Mouse (Mus musculus): Measurements from ENCODE around the gene Sdc1. TPM values are rescaled to one million over a fixed set of nuclear protein-coding genes. Genes with fewer than 3 reads are reported as not detected.
A peak's percentile ranks its signal among the peaks of the same experiment; 100 is the strongest.

Sdc1 gene
- polyA plus RNA-seq, 1 experiment, result 13.3 TPM

- DNase-seq, result no peak
- WGBS, result 91% methylated on average over 2 of the region's 2 CpGs
Observed at GRCm38 (mm10) chr12:8809086-8809485, 38.0 kb downstream of the Sdc1 start.

GRCm38 (mm10) chr12:8809626-8810025 lies 38.5 kb downstream of the Sdc1 start:
- H3K36me3 ChIP-seq (ENCODE audit: control insufficient read depth, insufficient read depth, low read length), result no peaks in the 10 kb centered on the region
- no peak for DNase-seq
- no peak overlapping the region for H3K4me3 ChIP-seq (ENCODE audit: insufficient read depth, low read depth, low read length)
- TF ChIP-seq POLR2A (IDR thresholded peaks at IDR 0.05; ENCODE audit: low read depth, low read length) (no peak), CTCF (conservative IDR thresholded peaks at IDR 0.05; ENCODE audit: insufficient read depth, insufficient read length, low read depth, low read length) (no peak)
- H3K4me1 ChIP-seq (ENCODE audit: control insufficient read depth, insufficient read depth, low read length), result peaks cover 5% of the 10 kb centered on the region; the same call in 1 of the 2 replicates
- H3K27ac ChIP-seq (ENCODE audit: insufficient read depth, low read depth, low read length), result no peak overlapping the region
- 92% methylated on average over 6 of the region's 6 CpGs for WGBS
- no peaks in the 10 kb centered on the region for H3K27me3 ChIP-seq (replicated peaks; ENCODE audit: control insufficient read depth, insufficient read depth, low read length)

More at GRCm38 (mm10) chr12:8809086-8809485, 38.0 kb downstream of the Sdc1 start:
- TF ChIP-seq CTCF (conservative IDR thresholded peaks at IDR 0.05; ENCODE audit: insufficient read depth, insufficient read length, low read depth, low read length), result no peak
- no peak for TF ChIP-seq POLR2A (IDR thresholded peaks at IDR 0.05; ENCODE audit: low read depth, low read length)
- no peaks in the 10 kb centered on the region for H3K36me3 ChIP-seq (ENCODE audit: control insufficient read depth, insufficient read depth, low read length)
- H3K27ac ChIP-seq (ENCODE audit: insufficient read depth, low read depth, low read length), result no peak overlapping the region
- H3K27me3 ChIP-seq (replicated peaks; ENCODE audit: control insufficient read depth, insufficient read depth, low read length), result no peaks in the 10 kb centered on the region
- no peak overlapping the region for H3K4me3 ChIP-seq (ENCODE audit: insufficient read depth, low read depth, low read length)
- peaks cover 5% of the 10 kb centered on the region; the same call in 1 of the 2 replicates for H3K4me1 ChIP-seq (ENCODE audit: control insufficient read depth, insufficient read depth, low read length)

- DNase-seq, result no peak
- WGBS, result 51% methylated on average over 2 of the region's 2 CpGs
- no peak overlapping the region for H3K4me3 ChIP-seq (ENCODE audit: insufficient read depth, low read depth, low read length)
- H3K4me1 ChIP-seq (ENCODE audit: control insufficient read depth, insufficient read depth, low read length), result peaks cover 5% of the 10 kb centered on the region; the same call in 1 of the 2 replicates
- TF ChIP-seq POLR2A (IDR thresholded peaks at IDR 0.05; ENCODE audit: low read depth, low read length), result no peak
- no peak for TF ChIP-seq CTCF (conservative IDR thresholded peaks at IDR 0.05; ENCODE audit: insufficient read depth, insufficient read length, low read depth, low read length)
- H3K36me3 ChIP-seq (ENCODE audit: control insufficient read depth, insufficient read depth, low read length), result no peaks in the 10 kb centered on the region
- no peaks in the 10 kb centered on the region for H3K27me3 ChIP-seq (replicated peaks; ENCODE audit: control insufficient read depth, insufficient read depth, low read length)
- H3K27ac ChIP-seq (ENCODE audit: insufficient read depth, low read depth, low read length), result peak overlapping the region; percentile 34; the same call in 1 of the 2 replicates
Observed at GRCm38 (mm10) chr12:8810966-8811365, 39.8 kb downstream of the Sdc1 start.

DNA sequence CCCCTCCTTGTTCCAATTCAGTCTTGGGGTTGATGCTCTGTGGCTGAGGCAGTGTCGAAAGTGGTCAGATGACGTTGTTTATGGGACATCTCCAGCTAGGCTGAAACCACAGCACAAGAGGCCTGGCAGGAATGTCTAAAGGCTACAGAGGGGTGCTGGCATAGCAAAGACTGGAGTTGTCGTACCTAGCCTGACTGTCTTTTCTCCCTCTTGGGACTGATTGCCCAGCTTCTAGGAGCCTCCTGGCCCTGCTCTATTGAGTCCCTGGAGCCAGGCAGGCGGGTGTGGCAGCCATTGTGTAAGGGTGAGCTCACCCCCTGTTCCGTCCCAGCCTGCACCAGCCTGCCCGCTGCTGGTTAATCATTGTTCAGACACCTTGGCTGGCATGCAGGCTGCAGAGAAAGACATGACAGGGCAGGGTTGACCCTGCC lies 40.3 kb downstream of the Sdc1 start:
- 0 out of 2 replicates have a peak, but pooled peaks have one; percentile 4 for TF ChIP-seq CTCF (conservative IDR thresholded peaks at IDR 0.05; ENCODE audit: insufficient read depth, insufficient read length, low read depth, low read length)
- TF ChIP-seq POLR2A (IDR thresholded peaks at IDR 0.05; ENCODE audit: low read depth, low read length), result no peak
- WGBS, result 17% methylated on average over 6 of the region's 6 CpGs
- Histone ChIP-seq H3K4me3 (ENCODE audit: insufficient read depth, low read depth, low read length) (no peak overlapping the region), H3K4me1 (ENCODE audit: control insufficient read depth, insufficient read depth, low read length) (peaks cover 5% of the 10 kb centered on the region; the same call in 1 of the 2 replicates), H3K36me3 (ENCODE audit: control insufficient read depth, insufficient read depth, low read length) (no peaks in the 10 kb centered on the region), H3K27ac (ENCODE audit: insufficient read depth, low read depth, low read length) (peak overlapping the region; percentile 43), H3K27me3 (replicated peaks; ENCODE audit: control insufficient read depth, insufficient read depth, low read length) (no peaks in the 10 kb centered on the region)
- DNase-seq, result peak; percentile 93

DNA sequence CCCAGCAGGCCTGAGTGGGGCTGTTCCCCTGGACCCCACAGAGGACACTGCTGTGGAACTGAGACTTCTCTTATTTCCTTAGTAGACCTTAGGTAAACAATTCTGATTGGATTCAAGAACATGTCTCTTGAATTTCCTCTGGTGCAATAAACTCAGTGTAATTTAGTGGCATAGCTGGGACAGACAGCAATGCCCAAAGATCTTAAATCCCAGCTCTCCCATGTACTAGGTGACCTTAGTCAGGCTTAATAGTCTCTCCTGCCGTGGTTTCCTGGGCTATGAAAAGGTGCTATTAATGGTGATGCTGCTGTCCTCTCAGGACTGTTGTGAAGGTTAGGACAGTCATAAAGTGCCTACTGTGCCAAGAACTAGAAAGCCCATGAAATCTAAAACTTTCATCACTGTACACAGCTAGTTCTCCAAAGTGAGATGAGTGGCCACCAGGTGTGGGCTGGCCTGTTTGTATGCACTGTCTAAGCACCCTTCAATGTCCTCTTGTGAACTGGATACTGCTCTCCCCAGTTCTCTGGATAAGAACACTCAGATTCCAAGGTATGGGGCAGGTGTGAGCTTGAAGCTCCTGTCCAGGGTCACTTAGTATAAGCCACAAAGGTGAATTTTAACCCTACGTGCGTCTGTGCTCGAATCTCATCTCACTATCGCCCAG lies 40.9 kb downstream of the Sdc1 start:
- H3K27ac ChIP-seq (ENCODE audit: insufficient read depth, low read depth, low read length), result peak overlapping the region; percentile 43
- 80% methylated on average over 5 of the region's 5 CpGs for WGBS
- DNase-seq, result no peak

GRCm38 (mm10) chr12:8817467-8818232 lies 46.5 kb downstream of the Sdc1 start:
- H3K27me3 ChIP-seq (replicated peaks; ENCODE audit: control insufficient read depth, insufficient read depth, low read length), result no peaks in the 10 kb centered on the region
- 41% methylated on average over 13 of the region's 13 CpGs for WGBS
- peak; percentile 26 for DNase-seq
- H3K36me3 ChIP-seq (ENCODE audit: control insufficient read depth, insufficient read depth, low read length), result no peaks in the 10 kb centered on the region
- no peaks in the 10 kb centered on the region for H3K4me1 ChIP-seq (ENCODE audit: control insufficient read depth, insufficient read depth, low read length)
- H3K27ac ChIP-seq (ENCODE audit: insufficient read depth, low read depth, low read length), result no peak overlapping the region
- TF ChIP-seq CTCF (conservative IDR thresholded peaks at IDR 0.05; ENCODE audit: insufficient read depth, insufficient read length, low read depth, low read length) (no peak), POLR2A (IDR thresholded peaks at IDR 0.05; ENCODE audit: low read depth, low read length) (no peak)
- H3K4me3 ChIP-seq (ENCODE audit: insufficient read depth, low read depth, low read length), result no peak overlapping the region

More for the DNA sequence above, 40.9 kb downstream of the Sdc1 start:
- Histone ChIP-seq H3K4me3 (ENCODE audit: insufficient read depth, low read depth, low read length) (no peak overlapping the region), H3K4me1 (ENCODE audit: control insufficient read depth, insufficient read depth, low read length) (peaks cover 5% of the 10 kb centered on the region; the same call in 1 of the 2 replicates), H3K36me3 (ENCODE audit: control insufficient read depth, insufficient read depth, low read length) (no peaks in the 10 kb centered on the region), H3K27me3 (replicated peaks; ENCODE audit: control insufficient read depth, insufficient read depth, low read length) (no peaks in the 10 kb centered on the region)
- TF ChIP-seq POLR2A (IDR thresholded peaks at IDR 0.05; ENCODE audit: low read depth, low read length), result no peak
- TF ChIP-seq CTCF (conservative IDR thresholded peaks at IDR 0.05; ENCODE audit: insufficient read depth, insufficient read length, low read depth, low read length), result no peak

DNA sequence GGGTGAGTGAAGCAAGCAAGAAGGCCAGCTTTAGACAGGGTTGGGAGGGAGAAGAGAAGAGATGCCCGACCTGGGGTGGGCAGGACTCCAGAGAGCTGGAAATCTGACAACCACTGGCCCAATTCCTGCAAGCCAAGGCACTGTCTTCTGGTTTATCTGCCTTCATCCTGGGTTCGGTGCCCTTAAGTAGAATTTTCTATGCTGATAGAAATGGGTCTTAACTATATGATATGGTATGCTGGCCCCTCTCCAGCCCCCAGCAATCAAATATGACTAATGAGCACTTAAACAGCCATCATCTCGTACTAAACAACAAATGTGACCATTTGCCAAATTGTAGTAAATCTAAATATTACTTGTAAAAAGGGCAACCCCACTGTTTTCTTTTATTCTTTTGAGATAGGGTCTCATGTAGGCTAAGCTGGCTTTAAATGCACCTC lies 47.1 kb downstream of the Sdc1 start:
- no peaks in the 10 kb centered on the region for H3K36me3 ChIP-seq (ENCODE audit: control insufficient read depth, insufficient read depth, low read length)
- no peaks in the 10 kb centered on the region for H3K4me1 ChIP-seq (ENCODE audit: control insufficient read depth, insufficient read depth, low read length)
- no peak for TF ChIP-seq POLR2A (IDR thresholded peaks at IDR 0.05; ENCODE audit: low read depth, low read length)
- no peak for TF ChIP-seq CTCF (conservative IDR thresholded peaks at IDR 0.05; ENCODE audit: insufficient read depth, insufficient read length, low read depth, low read length)
- no peak overlapping the region for H3K4me3 ChIP-seq (ENCODE audit: insufficient read depth, low read depth, low read length)
- DNase-seq, result no peak
- WGBS, result 52% methylated on average over 3 of the region's 3 CpGs
- no peak overlapping the region for H3K27ac ChIP-seq (ENCODE audit: insufficient read depth, low read depth, low read length)
- H3K27me3 ChIP-seq (replicated peaks; ENCODE audit: control insufficient read depth, insufficient read depth, low read length), result no peaks in the 10 kb centered on the region

Measured in kidney, adult 2 months (tissue).